ENCODE assay signal across 23 mouse cellular contexts in the genomic region with DNA sequence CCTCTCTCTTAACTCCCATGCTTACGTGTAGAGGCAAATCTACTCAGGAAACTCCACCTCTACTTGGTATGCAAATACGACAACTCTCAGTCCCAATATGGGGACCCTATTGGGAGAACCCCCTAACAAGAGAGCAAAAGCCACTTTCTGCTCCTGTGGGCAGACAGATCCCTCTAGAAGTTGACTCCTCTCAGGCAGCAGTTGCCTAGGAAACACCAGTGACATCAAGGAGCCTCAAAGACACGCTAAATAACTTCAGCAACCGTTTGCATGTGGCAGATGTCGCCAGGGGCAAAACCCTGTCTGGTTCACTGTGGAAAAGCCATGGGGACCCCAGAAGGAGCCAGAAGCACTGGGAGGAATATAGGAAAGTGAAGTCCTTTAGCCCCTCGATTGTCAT.
DNase-seq lines count a peak whose midpoint lies in the region; ATAC-seq and TF ChIP-seq lines count a peak whose summit lies in the region.
"Had no signal": no experiment of that assay in that cellular context is flagged by ENCODE, and none has a peak within 500 bp of the region (broad histone marks: within the 10 kb centered on the region; RNA-seq: fewer than 3 reads in every experiment).

No protein-coding gene starts in this region.

- 49% methylated on average over 6 of the region's 6 CpGs for WGBS in forebrain, postnatal 0 days
- WGBS in forebrain, embryonic 15.5 days: 59% methylated on average over 6 of the region's 6 CpGs
- 30% methylated on average over 6 of the region's 6 CpGs for whole genome bisulfite sequencing in midbrain, embryonic 14.5 days
- 27% methylated on average over 6 of the region's 6 CpGs for WGBS in midbrain, embryonic 13.5 days
- 29% methylated on average over 6 of the region's 6 CpGs for WGBS in midbrain, postnatal 0 days

- no peak overlapping the region for H3K4me3 ChIP-seq in forebrain, postnatal 0 days (ENCODE audit: low read depth, low read length)
- no peak overlapping the region for H3K4me3 ChIP-seq in forebrain, embryonic 15.5 days
- H3K4me3 ChIP-seq in midbrain, embryonic 14.5 days (replicated peaks; ENCODE audit: low read depth, low read length): no peak overlapping the region
- no peak overlapping the region for H3K4me3 ChIP-seq in midbrain, embryonic 13.5 days (replicated peaks)
- no peak overlapping the region for H3K4me3 ChIP-seq in midbrain, postnatal 0 days (ENCODE audit: low read depth, low read length)
- H3K4me3 ChIP-seq: heart, adult 2 months; heart, embryonic 10.5 days; heart, embryonic 13.5 days; hindbrain, embryonic 13.5 days had no signal

- H3K27me3 ChIP-seq in forebrain, postnatal 0 days (ENCODE audit: insufficient read depth, low read length): no peaks in the 10 kb centered on the region
- H3K27me3 ChIP-seq in forebrain, embryonic 15.5 days: no peaks in the 10 kb centered on the region
- no peaks in the 10 kb centered on the region; the same call in 1 of the 2 replicates for H3K27me3 ChIP-seq in midbrain, embryonic 14.5 days (ENCODE audit: control insufficient read depth, insufficient read depth, low read length)
- peaks cover 24% of the 10 kb centered on the region for H3K27me3 ChIP-seq in midbrain, embryonic 13.5 days
- H3K27me3 ChIP-seq in midbrain, postnatal 0 days (ENCODE audit: insufficient read depth, low read length): peaks cover 5% of the 10 kb centered on the region; the same call in 1 of the 2 replicates

- no peak overlapping the region for H3K9ac ChIP-seq in forebrain, postnatal 0 days
- H3K9ac ChIP-seq in forebrain, embryonic 15.5 days (replicated peaks): no peak overlapping the region
- no peak overlapping the region for H3K9ac ChIP-seq in midbrain, embryonic 14.5 days (replicated peaks; ENCODE audit: low read length)
- no peak overlapping the region for H3K9ac ChIP-seq in midbrain, embryonic 13.5 days (replicated peaks)
- H3K9ac ChIP-seq in midbrain, postnatal 0 days (replicated peaks; ENCODE audit: low read length, poor library complexity, severe bottlenecking): no peak overlapping the region
- H3K9ac ChIP-seq: heart, embryonic 13.5 days; hindbrain, embryonic 13.5 days had no signal

- H3K4me2 ChIP-seq in forebrain, postnatal 0 days (ENCODE audit: low read depth): no peak overlapping the region
- no peak overlapping the region for H3K4me2 ChIP-seq in forebrain, embryonic 15.5 days (replicated peaks)
- H3K4me2 ChIP-seq in midbrain, embryonic 14.5 days (ENCODE audit: low read length): no peak overlapping the region
- no peak overlapping the region for H3K4me2 ChIP-seq in midbrain, embryonic 13.5 days (replicated peaks)
- no peak overlapping the region for H3K4me2 ChIP-seq in midbrain, postnatal 0 days (ENCODE audit: low read depth, low read length, poor library complexity, severe bottlenecking)
- H3K4me2 ChIP-seq: heart, embryonic 13.5 days; hindbrain, embryonic 13.5 days had no signal

- peak; percentile 25; the same call in 1 of the 2 replicates for ATAC-seq in forebrain, postnatal 0 days
- no peak for ATAC-seq in forebrain, embryonic 15.5 days (replicated peaks)
- ATAC-seq in midbrain, embryonic 14.5 days (ENCODE audit: low FRiP score, low TSS enrichment): no peak
- no peak; the same call in 1 of the 2 replicates for ATAC-seq in midbrain, embryonic 13.5 days
- peak; percentile 64 for ATAC-seq in midbrain, postnatal 0 days (ENCODE audit: low FRiP score)
- ATAC-seq in erythroid progenitor cell, adult 5-6 weeks (replicated peaks; ENCODE audit: low FRiP score, poor library complexity, severe bottlenecking): no peak
- ATAC-seq: forebrain, embryonic 14.5 days had no signal

- no peaks in the 10 kb centered on the region for H3K9me3 ChIP-seq in forebrain, postnatal 0 days (ENCODE audit: low read length)
- no peaks in the 10 kb centered on the region for H3K9me3 ChIP-seq in forebrain, embryonic 15.5 days
- H3K9me3 ChIP-seq in midbrain, embryonic 14.5 days (ENCODE audit: control insufficient read depth, low read length): no peaks in the 10 kb centered on the region
- H3K9me3 ChIP-seq in midbrain, embryonic 13.5 days: no peaks in the 10 kb centered on the region
- no peaks in the 10 kb centered on the region for H3K9me3 ChIP-seq in midbrain, postnatal 0 days (ENCODE audit: low read length)
- H3K9me3 ChIP-seq: heart, embryonic 10.5 days; heart, embryonic 13.5 days; hindbrain, embryonic 13.5 days had no signal

- H3K27ac ChIP-seq in forebrain, postnatal 0 days (ENCODE audit: low read depth, low read length): no peak overlapping the region
- no peak overlapping the region for H3K27ac ChIP-seq in forebrain, embryonic 15.5 days (replicated peaks)
- no peak overlapping the region for H3K27ac ChIP-seq in midbrain, embryonic 14.5 days (replicated peaks; ENCODE audit: low read depth, low read length)
- no peak overlapping the region for H3K27ac ChIP-seq in midbrain, embryonic 13.5 days
- no peak overlapping the region for H3K27ac ChIP-seq in midbrain, postnatal 0 days (ENCODE audit: low read depth, low read length)
- H3K27ac ChIP-seq: heart, adult 2 months; heart, embryonic 10.5 days; heart, embryonic 13.5 days; hindbrain, embryonic 13.5 days had no signal

- no peak for TF ChIP-seq CTCF in forebrain, postnatal 0 days (IDR thresholded peaks at IDR 0.05; ENCODE audit: low read depth)
- no peak for TF ChIP-seq CTCF in midbrain, postnatal 0 days (IDR thresholded peaks at IDR 0.05)

- H3K36me3 ChIP-seq in forebrain, postnatal 0 days (ENCODE audit: insufficient read depth): no peaks in the 10 kb centered on the region
- no peaks in the 10 kb centered on the region for H3K36me3 ChIP-seq in forebrain, embryonic 15.5 days
- H3K36me3 ChIP-seq in midbrain, embryonic 14.5 days (ENCODE audit: control insufficient read depth, insufficient read depth, low read length): no peaks in the 10 kb centered on the region
- no peaks in the 10 kb centered on the region for H3K36me3 ChIP-seq in midbrain, embryonic 13.5 days
- no peaks in the 10 kb centered on the region for H3K36me3 ChIP-seq in midbrain, postnatal 0 days (ENCODE audit: insufficient read depth, low read length)
- H3K36me3 ChIP-seq: heart, embryonic 10.5 days; heart, embryonic 13.5 days; hindbrain, embryonic 13.5 days had no signal

- H3K4me1 ChIP-seq in forebrain, postnatal 0 days (ENCODE audit: insufficient read depth): peaks cover 11% of the 10 kb centered on the region
- H3K4me1 ChIP-seq in forebrain, embryonic 15.5 days: peaks cover 26% of the 10 kb centered on the region
- H3K4me1 ChIP-seq in midbrain, embryonic 14.5 days (ENCODE audit: control insufficient read depth, insufficient read depth, low read length): peaks cover 24% of the 10 kb centered on the region
- peaks cover 41% of the 10 kb centered on the region for H3K4me1 ChIP-seq in midbrain, embryonic 13.5 days (replicated peaks)
- peaks cover 8% of the 10 kb centered on the region for H3K4me1 ChIP-seq in midbrain, postnatal 0 days (ENCODE audit: insufficient read depth, low read length)

- DNase-seq in forebrain, postnatal 0 days: no peak
- peak; percentile 69 for DNase-seq in midbrain, embryonic 14.5 days
- DNase-seq in A20 (ENCODE audit: low read depth, low spot score): peak; percentile 22
- DNase-seq in midbrain, postnatal 0 days (ENCODE audit: low spot score): peak; percentile 51
- DNase-seq in kidney, postnatal 10 days: no peak
- DNase-seq: adrenal gland, adult 2 months; adrenal gland, postnatal 14 days; B cell, adult 2 months; cerebellum, adult 11-12 months; cerebellum, adult 8-10 months; cerebellum, postnatal 14 days; gastrocnemius, postnatal 10 days; gastrocnemius, postnatal 36 days; heart, adult 2 months; heart, postnatal 14 days; heart, postnatal 4 days had no signal

Comparison
In these comparisons a context has a peak if more than half of its experiments do, and no peak if none do; other contexts are left out.
1. ATAC-seq: peak in forebrain, postnatal 0 days (single experiment) and midbrain, postnatal 0 days (single experiment); none in forebrain, embryonic 15.5 days (single experiment), midbrain, embryonic 14.5 days (single experiment), midbrain, embryonic 13.5 days (single experiment) and erythroid progenitor cell, adult 5-6 weeks (single experiment).
2. DNase-seq: peak in midbrain, embryonic 14.5 days (single experiment), A20 (single experiment) and midbrain, postnatal 0 days (single experiment); none in forebrain, postnatal 0 days (single experiment) and kidney, postnatal 10 days (single experiment).